Mouse (Mus musculus) embryonic facial prominence, embryonic 13.5 days (tissue): ENCODE data around the gene Prm1. TPM values are rescaled to one million over a fixed set of nuclear protein-coding genes. Genes with fewer than 3 reads are reported as not detected.

ENCODE experiments used
- ATAC-seq: fragments of 200-750 bp; cut with Nextera tagmentation; 2 replicates; pipeline ENCODE4 v1.8.0; 2017; ENCODE audit warnings: low read depth; ENCODE audit not compliant: insufficient number of reproducible peaks, insufficient read depth, low FRiP score, low TSS enrichment
- H3K27ac ChIP-seq: fragments of 300-500 bp; sonication (generic); 2 replicates; pipeline ENCODE4 v1.5.1; 2015; ENCODE audit warnings: moderate library complexity, mild to moderate bottlenecking, inconsistent platforms
- H3K27me3 ChIP-seq: fragments of 300-500 bp; sonication (generic); 2 replicates; pipeline ENCODE4 v1.6.1; 2015; ENCODE audit warnings: mild to moderate bottlenecking, inconsistent platforms
- H3K36me3 ChIP-seq: fragments of 300-500 bp; sonication (generic); 2 replicates; pipeline ENCODE4 v1.6.1; 2015; ENCODE audit warnings: mild to moderate bottlenecking, inconsistent platforms
- H3K4me1 ChIP-seq: fragments of 300-500 bp; sonication (generic); 2 replicates; pipeline ENCODE4 v1.6.1; 2015; ENCODE audit warnings: inconsistent platforms
- H3K4me2 ChIP-seq: fragments of 300-500 bp; sonication (generic); 2 replicates; pipeline ENCODE4 v1.6.1; 2015; ENCODE audit warnings: moderate library complexity, mild to moderate bottlenecking, inconsistent platforms
- H3K4me3 ChIP-seq: fragments of 300-500 bp; sonication (generic); 2 replicates; pipeline ENCODE4 v1.5.1; 2015; ENCODE audit warnings: mild to moderate bottlenecking, inconsistent platforms
- H3K9ac ChIP-seq: fragments of 300-500 bp; sonication (generic); 2 replicates; pipeline ENCODE4 v1.6.1; 2015; ENCODE audit warnings: mild to moderate bottlenecking, inconsistent platforms
- H3K9me3 ChIP-seq: fragments of 300-500 bp; sonication (generic); 2 replicates; pipeline ENCODE4 v1.6.1; 2016; ENCODE audit warnings: inconsistent platforms
- WGBS: fragments of 180-500 bp; shearing (Covaris S2); methylation state at CpG from one replicate; pipeline ENCODE4 v1.1.7; 2015; ENCODE audit warnings: mixed read lengths; 5-methylcytosine and 5-hydroxymethylcytosine counted together
- polyA plus RNA-seq: library from polyadenylated mRNA; unstranded; fragments of >200 nt; fragmentation: Nextera tagmentation; extraction: Ambion mirVana; gene quantifications from 2 replicates; pipeline ENCODE4 v1.2.1, GENCODE M21; 2015

Gene Prm1
- polyA plus RNA-seq, 1 experiment from 2014 or later: not detected

DNA sequence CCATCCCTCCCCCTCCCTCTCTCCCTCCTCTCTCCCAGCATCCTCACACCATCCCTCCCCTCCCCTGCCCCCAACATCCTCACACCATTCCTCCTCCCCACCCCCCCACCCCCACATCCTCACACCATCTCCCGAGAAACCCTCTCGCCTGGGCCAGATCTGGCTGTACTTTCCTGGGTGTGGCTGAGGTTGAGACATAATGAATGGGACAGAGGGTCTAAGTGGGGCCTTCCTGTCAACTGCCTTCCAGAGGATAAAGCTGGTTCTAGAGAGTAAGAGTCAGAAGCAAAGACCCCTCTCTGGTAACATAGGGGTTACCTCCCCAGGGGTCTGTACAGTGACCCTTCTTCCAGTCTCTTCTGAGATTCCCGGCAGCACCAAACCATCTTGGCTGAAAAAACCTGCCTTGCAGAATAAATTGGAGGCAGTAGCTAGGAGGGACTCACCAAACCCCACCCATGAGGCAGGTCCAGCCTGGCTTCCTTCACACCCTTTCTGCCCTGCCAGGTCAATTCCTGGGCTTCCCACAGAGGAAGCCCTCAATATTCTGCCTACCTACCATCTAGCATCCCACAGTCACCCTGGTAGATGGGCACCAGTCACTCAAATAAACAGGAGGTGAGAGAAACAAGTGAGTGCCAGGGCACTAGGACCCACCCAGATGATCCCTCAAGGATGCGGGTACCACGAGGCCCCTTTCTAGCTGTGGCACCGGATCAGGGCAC, 41.9 kb downstream of the Prm1 start:
- Histone ChIP-seq H3K4me1 (peaks cover 2% of the 10 kb centered on the region; the same call in 1 of the 2 replicates), H3K9ac (no peak overlapping the region), H3K4me2 (no peak overlapping the region), H3K27me3 (no peaks in the 10 kb centered on the region), H3K4me3 (no peak overlapping the region), H3K27ac (no peak overlapping the region), H3K9me3 (no peaks in the 10 kb centered on the region), H3K36me3 (no peaks in the 10 kb centered on the region)
- no peak for ATAC-seq
- WGBS: 60% methylated on average over 6 of the region's 6 CpGs

- Histone ChIP-seq H3K4me2 (no peak overlapping the region), H3K27me3 (no peaks in the 10 kb centered on the region), H3K4me3 (no peak overlapping the region), H3K27ac (no peak overlapping the region), H3K36me3 (no peaks in the 10 kb centered on the region), H3K9ac (no peak overlapping the region), H3K9me3 (no peaks in the 10 kb centered on the region), H3K4me1 (no peaks in the 10 kb centered on the region)
- WGBS: 75% methylated on average over 5 of the region's 5 CpGs
- ATAC-seq: no peak
Measured at GRCm38 (mm10) chr16:10762569-10763180, 43.0 kb downstream of the Prm1 start.

DNA sequence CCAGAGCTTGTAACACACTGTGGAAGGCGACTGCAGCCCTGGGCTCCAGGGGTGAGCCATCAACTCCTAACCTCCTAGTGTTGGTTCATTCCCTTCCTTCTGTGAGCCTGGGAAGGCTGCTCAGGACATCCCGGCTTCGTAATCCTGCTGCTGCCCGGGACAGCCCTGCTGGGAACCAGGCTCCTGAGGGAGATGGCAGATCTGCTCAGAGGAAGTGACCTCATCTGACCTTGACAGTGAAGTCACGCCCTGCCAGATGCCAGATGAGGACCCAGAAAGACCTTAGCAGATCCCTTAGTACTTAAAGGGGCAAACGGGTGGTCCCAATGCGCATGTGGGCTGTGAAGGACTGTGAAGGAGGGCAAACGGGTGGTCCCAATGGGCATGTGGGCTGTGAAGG, 44.5 kb downstream of the Prm1 start:
- Histone ChIP-seq H3K4me1 (no peaks in the 10 kb centered on the region), H3K9me3 (no peaks in the 10 kb centered on the region), H3K4me2 (no peak overlapping the region), H3K9ac (no peak overlapping the region), H3K36me3 (no peaks in the 10 kb centered on the region), H3K27ac (no peak overlapping the region), H3K27me3 (no peaks in the 10 kb centered on the region), H3K4me3 (no peak overlapping the region)
- ATAC-seq: no peak
- 56% methylated on average over 8 of the region's 8 CpGs for WGBS

- H3K27me3 ChIP-seq: no peaks in the 10 kb centered on the region
- H3K4me1 ChIP-seq: no peaks in the 10 kb centered on the region
- no peak overlapping the region for H3K4me3 ChIP-seq
- no peak for ATAC-seq
- no peaks in the 10 kb centered on the region for H3K36me3 ChIP-seq
- 63% methylated on average over 6 of the region's 6 CpGs for WGBS
- no peak overlapping the region for H3K4me2 ChIP-seq
- H3K27ac ChIP-seq: no peak overlapping the region
- no peak overlapping the region for H3K9ac ChIP-seq
- no peaks in the 10 kb centered on the region for H3K9me3 ChIP-seq
Measured at GRCm38 (mm10) chr16:10756168-10756567, 49.5 kb downstream of the Prm1 start.

- no peak overlapping the region for H3K4me2 ChIP-seq
- 86% methylated on average over 3 of the region's 3 CpGs for WGBS
- H3K9me3 ChIP-seq: no peaks in the 10 kb centered on the region
- ATAC-seq: no peak
- H3K27me3 ChIP-seq: no peaks in the 10 kb centered on the region
- H3K36me3 ChIP-seq: no peaks in the 10 kb centered on the region
- peaks cover 4% of the 10 kb centered on the region for H3K4me1 ChIP-seq
- no peak overlapping the region for H3K27ac ChIP-seq
- H3K9ac ChIP-seq: no peak overlapping the region
- no peak overlapping the region for H3K4me3 ChIP-seq
Measured at GRCm38 (mm10) chr16:10754521-10755296, 50.9 kb downstream of the Prm1 start.

- WGBS: 44% methylated on average over 7 of the region's 7 CpGs
- Histone ChIP-seq H3K9me3 (no peaks in the 10 kb centered on the region), H3K27me3 (no peaks in the 10 kb centered on the region), H3K4me2 (no peak overlapping the region), H3K4me1 (peaks cover 20% of the 10 kb centered on the region), H3K27ac (no peak overlapping the region), H3K36me3 (no peaks in the 10 kb centered on the region), H3K4me3 (no peak overlapping the region), H3K9ac (no peak overlapping the region)
- ATAC-seq: no peak; the same call in 1 of the 2 replicates
Measured at GRCm38 (mm10) chr16:10749824-10750223, 55.8 kb downstream of the Prm1 start.

DNA sequence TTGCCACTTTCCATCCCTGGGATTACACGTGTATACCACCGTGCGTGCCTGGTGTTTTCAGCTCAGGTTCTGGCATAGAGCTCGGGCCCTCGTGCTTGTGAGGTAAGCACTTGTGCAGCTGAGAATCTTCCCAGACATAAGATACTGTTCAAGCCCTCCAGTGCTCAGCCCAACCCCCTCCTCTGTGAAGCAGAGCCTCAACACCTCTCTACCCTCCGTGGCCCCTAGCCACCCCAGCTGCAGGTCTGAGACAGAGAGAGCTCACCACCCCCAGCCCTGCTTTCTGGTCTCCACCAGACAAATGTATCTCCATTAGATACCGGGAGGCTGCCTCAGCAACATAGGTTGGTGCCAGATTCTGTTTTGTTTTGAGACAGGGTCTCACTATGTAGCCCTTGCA, 56.4 kb downstream of the Prm1 start:
- H3K36me3 ChIP-seq: no peaks in the 10 kb centered on the region
- no peaks in the 10 kb centered on the region for H3K27me3 ChIP-seq
- no peak for ATAC-seq
- H3K9ac ChIP-seq: no peak overlapping the region
- peaks cover 24% of the 10 kb centered on the region for H3K4me1 ChIP-seq
- H3K27ac ChIP-seq: no peak overlapping the region
- 68% methylated on average over 7 of the region's 7 CpGs for WGBS
- H3K4me2 ChIP-seq: no peak overlapping the region
- H3K4me3 ChIP-seq: no peak overlapping the region
- H3K9me3 ChIP-seq: no peaks in the 10 kb centered on the region

Other genes with a start within 250 kb of the Prm1 start
- 15.0 and 15.4 TPM in 2 replicates for gene Socs1, start 20.3 kb downstream of the Prm1 start, polyA plus RNA-seq
- gene Tnp2, start 17.2 kb downstream of the Prm1 start, polyA plus RNA-seq: not detected in 2 replicates
- gene Prm3, start 14.9 kb downstream of the Prm1 start, polyA plus RNA-seq: not detected in 2 replicates
- gene Prm2, start 9.7 kb downstream of the Prm1 start, polyA plus RNA-seq: not detected in 2 replicates
- not detected in 2 replicates for gene Gm11172, start 7.1 kb upstream of the Prm1 start, polyA plus RNA-seq
- 3.5 and 3.9 TPM in 2 replicates for gene Rmi2, start 29.2 kb upstream of the Prm1 start, polyA plus RNA-seq